Mouse (Mus musculus) mature B cell (primary cell): ENCODE measurements around the gene Lactbl1.

Experiments used
- in situ Hi-C: fragments of 300-500 bp; cut with MboI; formaldehyde crosslinking; loops from 2 replicates; pipeline ENCODE4 v1.14.3; 2019

Gene Lactbl1

DNA sequence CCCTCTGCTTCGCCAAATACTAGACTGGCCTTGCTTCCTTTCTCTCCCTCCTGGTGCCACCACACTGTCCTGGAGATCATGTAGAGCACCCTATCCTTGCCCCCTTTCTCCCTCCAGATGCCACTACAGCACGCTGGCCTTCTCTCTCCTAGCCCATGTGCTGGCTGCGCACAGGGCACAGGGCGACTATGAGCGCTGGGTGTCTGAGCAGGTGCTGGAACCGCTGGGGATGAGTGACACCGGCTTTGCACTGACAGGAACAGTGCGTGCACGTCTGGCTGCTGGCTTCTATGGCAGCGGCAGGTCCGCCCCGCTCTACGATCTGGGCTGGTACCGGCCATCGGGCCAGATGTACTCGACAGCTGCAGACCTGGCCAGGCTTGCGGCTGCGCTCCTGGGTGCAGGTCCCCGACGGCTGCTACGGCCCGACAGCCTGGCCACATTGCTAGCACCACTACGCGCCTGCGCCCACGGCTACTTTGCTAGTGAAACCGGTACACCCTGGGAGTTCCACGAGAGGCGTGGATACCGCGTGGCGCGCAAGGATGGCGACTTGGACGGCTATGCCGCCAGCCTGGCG is 14.7 kb downstream of the Lactbl1 start:
- in situ Hi-C loops: no loop called here

DNA sequence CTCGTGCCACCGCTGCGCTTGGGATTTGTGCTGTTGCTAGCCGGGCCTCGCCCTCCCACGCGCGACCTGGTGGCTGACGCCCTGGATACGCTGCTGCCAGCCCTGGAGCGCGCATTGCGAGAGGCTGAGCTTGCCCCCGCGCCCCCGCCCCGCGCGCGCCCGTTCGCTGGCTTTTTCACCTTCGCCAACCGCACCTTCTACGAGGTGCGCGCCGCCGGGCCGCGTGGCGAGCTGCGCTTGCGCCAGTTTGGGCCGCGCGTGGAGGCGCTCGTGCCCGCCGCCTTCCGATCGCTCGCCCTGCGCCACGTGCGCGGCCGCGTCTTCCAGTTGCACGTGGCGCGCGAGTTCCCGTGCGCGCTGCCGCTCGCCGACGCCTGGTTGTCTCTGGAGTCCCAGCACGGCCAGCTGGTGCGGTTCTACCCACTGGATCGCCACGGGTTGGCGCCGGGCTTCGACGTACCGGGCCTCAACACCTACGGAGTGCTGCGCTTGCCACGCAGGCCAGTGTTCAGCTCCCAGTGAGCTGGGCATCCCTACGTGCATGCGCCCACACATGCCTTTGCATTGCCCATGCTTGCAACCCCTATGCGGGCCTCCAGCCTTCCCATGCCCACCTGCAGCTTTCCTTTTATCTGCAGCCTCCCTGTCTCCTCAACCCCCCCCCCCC is 15.3 kb downstream of the Lactbl1 start:
- in situ Hi-C loops: no loop called here

DNA sequence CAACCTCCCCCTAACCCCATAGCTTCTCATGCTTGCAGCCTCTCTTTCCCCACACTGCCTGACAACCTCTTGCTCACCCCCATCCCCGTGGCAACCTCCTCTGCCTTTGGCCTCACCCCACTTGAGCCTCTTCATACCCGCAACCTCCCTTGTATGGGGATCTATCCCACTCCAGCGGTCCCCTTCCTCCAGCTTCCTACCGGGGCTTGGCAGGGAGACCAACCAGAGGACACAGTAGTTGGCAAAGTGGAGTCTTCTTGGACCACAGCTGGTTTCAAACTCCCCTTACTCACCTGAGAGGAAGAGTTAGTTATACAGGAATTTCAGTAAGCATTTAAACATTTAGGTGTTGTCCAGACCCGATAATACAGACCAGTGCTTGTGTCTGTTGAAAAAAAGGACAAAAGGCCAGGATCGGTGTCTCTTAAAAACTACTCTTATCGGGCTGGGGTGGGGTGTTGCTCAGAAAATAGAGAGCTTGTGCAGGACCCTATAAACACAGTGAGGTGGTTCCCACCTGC is 15.9 kb downstream of the Lactbl1 start:
- in situ Hi-C loops: no loop called here

DNA sequence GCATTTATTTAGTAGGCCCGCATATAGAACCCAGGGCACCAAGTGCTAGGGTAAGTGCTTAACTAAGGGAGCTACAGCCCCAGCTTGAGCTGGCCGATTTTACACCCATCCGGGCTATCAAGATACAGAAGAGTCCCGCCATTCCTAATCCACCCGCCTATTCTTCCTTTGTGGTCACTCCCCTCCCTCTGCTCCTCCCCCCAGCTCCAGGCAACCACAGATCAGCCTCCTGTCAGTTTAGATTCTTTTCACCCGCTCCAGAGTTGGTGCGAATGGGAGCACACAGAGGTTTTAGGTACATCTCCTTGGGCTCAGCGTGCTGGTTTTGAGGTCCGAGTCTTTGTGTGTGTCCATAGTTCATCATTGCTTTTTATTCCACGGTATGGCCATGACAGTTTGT is 16.5 kb downstream of the Lactbl1 start:
- in situ Hi-C loops: no loop called here

DNA sequence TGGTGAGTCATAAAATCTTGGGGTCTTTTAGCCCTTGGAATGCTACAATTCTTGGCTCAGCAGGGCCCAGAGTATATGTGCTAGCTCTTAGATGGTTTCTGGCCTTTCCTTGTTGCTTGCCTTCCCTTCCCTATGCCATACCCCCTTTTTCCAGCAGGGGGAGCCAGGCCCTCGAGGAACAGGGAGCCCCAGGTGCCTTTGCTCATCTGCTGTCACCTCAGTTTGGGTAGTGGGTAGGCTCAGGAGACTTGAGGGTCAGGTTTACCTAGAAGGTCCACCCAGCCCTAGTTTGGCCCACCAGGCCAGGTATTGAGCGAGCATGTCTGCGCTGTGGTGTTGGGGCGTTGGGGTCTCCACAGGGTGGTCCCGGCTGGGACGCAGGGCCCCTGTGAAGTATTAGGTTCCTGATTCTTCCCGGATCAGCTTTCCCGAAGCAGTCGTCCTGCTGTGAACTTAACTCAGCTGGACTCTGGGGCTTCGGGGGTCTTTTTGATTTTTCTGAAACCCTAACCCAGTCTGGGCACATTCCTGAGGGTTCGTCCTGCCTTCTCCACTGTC is 26.6 kb downstream of the Lactbl1 start:
- in situ Hi-C loops: no loop called here

DNA sequence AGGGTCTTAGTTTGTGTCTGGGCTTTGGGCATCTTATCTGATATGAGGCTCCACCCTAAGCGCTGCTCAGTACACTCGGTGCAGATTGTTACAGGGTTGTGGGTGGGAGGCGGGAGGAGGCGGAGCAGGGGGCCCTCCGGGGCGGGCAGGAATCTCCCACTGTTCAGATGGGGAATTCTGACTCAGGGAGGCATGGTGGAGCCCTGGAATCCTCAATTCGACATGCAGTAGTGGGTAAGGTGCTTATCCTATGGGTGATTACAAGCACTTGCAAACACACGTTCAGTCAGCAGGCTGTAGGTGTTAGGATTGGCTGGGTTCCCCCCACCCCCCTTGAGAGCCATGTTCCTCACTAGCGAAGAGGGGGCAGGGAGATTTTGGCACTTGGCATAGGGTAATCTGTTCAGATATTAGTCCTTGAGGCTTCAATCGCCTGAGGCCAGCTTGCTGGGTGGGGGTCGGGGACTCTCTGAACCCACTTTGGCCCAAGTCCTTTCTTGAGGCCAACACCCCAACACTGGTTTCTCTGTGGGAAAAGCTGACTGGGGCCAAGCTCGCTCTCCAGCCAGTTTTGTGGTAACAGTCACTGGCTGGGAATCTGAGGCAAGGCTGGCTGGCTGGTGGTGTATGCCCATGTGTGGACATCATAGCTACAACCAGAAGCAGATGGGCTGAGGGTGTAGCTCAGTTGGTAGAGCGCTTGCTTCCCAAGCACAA is 27.2 kb downstream of the Lactbl1 start:
- in situ Hi-C loops: no loop called here

DNA sequence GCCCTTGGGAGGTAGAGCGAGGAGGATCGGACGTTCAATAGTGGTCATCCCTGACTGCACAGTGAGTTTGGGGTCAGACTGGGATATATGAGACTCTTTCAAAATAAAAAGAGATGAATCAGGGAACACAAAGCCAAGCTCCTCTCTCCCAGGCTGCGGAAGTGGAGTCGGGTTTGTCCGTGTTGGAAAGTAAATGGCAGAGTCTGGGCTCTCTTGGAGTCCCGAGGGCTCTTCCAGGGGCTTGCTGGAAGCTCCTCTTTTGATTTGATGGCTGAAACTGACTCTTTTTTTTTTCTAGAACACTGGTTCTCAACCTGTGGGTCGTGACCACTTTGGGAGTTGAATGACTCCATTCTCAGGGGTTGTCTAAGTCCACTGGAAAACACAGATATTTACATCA is 27.8 kb downstream of the Lactbl1 start:
- in situ Hi-C loops: no loop called here

DNA sequence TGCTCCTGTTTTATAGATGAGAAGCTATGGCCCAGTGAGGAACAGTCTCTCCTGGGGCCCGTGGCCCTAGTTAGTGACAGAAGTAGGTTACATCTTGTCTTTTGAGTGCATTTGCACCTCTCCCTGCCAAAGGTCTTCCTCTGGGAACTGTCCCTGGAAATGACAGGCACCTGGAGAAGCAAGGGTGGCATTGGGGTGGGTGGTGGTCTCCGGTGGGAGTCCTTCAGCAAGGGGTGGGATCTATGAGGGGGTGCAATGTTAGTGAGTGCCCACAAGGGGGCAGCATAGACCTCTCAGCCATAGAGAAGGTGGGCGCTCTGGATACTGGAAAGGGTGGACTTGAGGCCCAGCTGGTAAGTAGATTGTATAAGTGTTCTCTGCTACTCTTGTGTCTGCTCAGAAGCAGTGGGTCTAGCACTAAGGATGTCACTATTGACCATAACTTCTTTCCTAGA is 29.0 kb downstream of the Lactbl1 start:
- in situ Hi-C loops: no loop called here

DNA sequence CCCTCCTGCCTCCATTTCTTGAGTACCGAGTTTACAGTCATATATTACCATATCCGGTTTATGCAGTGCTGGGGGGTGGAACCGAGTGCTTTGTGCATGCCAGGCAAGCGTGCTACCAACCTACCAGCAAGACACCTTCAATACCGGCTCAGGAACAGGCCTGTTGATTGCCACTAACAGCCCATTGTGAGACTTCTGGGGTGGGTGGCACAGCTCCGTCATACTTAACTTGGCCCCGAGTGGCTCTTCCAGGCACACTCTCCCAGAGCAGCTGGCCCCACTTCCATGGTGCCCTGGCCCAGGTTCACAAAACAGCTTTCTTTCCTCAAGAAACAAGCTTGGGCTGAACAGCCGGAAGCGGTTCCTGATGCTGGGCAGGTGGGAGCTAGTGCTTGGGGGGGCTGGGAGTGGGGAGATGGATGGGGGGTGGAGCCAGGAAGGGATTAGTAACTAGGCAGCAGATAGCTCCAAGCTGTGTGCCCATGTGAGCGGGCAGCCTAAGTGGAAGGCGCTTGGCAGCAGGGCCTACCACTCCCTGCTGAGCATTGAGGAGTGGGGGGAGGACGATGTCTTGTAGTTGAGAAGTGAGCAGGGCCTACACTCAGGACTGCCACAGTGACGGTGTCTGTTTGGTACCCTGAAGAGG is 29.6 kb downstream of the Lactbl1 start:
- in situ Hi-C loops: no loop called here

DNA sequence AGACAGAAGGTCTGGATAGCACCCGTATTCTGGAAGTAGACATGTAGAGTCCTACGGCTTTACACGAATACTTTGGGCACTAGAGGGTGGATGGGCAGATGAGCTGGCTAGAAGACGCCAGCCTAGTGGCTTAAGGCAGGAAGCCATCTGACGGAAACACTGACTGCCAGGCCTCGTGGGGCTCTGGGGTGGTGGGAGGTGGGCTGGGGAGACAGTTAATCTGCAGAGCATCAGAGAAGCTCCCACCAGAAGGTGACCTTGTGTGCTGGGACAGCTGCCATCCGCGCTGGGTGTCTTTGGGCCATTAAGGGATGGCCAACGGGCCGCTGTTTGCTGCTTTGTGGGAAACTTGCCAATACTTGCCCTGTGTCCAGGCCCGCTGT is 30.1 kb downstream of the Lactbl1 start:
- in situ Hi-C loops: no loop called here

DNA sequence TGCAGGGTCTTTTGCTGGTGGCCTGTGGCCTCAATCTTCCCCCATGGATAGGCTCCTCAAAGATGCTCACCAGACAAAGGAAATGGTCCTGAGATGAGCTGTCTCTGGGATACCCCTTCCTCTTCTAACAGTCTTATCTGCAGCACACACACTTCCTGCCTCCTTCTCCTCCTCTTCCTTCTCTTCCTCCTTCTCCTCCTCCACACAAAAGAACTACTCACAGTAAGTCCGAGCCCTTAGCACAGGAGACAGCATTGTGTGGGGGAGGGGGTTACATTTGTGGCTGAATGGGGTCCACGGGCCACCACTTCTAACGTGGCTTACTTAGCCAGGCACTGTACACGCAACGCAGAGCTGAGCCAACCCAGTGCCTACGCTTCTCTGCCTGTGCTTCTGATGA is 30.6 kb downstream of the Lactbl1 start:
- in situ Hi-C loops: no loop called here

DNA sequence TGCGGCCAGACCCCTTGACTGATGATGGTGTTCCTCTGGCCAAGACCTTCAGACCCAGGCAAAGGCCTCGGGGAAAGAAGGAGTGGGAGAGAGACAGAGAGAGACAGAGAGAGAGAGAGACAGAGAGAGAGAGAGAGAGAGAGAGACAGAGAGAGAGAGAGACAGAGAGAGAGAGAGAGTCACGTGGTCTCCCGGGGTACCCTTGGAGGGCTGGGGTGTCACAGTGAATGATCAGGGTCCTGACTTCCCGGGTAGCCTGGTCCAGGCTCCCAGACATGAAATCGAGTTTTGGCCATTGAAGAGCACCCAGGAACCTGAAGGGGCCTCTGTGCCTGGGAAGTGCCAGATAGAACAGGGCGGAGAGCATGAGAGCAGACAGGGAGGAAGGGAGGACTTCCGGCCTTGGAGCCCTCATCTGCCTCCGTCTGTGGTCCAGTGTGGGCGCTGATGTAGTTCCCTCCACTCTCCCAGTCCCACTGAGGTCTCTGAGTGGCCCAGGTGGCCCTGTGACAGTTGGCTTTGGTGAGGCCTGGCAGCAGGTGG is 31.3 kb downstream of the Lactbl1 start:
- in situ Hi-C loops: no loop called here

DNA sequence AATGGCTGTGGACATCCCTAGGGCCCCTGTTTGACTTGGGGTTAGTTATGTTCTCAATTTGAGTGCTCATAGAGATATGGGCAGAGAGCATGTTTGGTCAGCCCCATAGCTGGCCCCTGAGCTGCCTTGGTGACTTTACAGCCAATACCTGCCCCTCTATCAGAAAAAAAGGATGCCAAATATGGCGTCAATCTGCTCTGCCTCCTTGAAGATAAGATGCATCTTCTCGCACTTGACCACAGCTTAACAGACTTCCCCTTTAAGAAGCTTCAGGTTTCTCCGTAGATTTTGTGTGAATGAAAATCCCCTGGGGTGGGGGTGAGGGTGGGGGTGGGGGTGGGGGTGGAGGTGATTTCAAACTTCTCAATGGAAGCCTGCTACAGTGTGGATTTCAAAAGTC is 35.5 kb downstream of the Lactbl1 start:
- in situ Hi-C loops: no loop called here

DNA sequence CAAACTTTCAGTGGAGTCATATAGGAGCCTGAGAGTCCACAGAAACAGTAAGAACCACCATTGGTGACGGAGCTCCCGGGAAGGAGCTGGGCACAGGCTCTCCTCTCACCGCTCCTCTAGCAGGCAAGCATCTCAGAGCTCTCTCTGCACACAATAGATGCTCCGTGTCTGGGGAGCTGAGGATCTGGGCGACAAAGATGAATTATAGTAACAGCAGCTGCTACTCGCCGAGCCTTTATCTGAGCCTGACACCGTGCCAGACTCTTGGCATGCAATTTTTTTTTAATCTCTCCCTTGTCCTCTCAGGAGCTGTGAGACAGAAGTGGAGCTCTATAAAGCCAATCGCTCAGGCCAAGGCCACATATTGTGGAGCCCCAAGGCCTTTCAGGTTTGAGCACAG is 42.6 kb downstream of the Lactbl1 start:
- in situ Hi-C loops: no loop called here

DNA sequence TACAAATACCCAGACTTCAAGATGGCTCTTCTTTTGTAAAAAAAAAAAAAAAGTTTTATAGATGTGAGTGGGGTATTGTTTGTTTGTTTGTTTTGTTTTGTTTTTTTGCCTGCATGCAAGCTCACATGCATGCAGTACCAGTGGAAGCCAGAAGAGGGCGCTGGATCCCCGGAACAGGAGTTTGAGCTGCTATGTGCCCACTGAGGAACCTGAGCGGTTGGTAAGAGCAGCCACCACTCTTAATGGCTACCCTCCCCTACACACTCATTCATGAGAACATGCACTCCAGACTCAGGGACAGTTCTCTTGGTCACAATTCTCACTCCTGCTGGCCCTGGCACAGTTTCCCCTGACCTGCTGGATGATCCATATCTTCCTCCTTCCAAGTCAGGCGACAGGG is 43.6 kb downstream of the Lactbl1 start:
- in situ Hi-C loops: no loop called here

DNA sequence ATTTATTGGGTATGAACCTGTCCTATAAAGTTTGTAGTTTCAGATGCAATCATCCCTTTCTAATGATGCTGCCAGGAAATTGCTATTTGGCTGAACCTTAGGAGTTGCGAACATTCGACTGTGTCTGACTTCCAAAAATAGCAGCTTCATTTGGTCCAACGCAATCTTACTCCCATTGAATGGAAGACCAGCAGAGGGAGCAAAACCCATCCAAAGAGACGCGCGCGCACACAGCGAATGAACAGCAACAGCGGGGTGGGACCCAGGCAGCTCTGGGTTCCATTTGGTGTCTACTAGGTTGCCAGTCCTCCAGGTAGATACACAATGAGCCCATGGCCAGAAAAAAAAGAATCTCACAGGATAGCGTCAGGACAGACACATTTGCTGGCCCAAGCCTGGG is 45.3 kb downstream of the Lactbl1 start:
- in situ Hi-C loops: no loop called here

DNA sequence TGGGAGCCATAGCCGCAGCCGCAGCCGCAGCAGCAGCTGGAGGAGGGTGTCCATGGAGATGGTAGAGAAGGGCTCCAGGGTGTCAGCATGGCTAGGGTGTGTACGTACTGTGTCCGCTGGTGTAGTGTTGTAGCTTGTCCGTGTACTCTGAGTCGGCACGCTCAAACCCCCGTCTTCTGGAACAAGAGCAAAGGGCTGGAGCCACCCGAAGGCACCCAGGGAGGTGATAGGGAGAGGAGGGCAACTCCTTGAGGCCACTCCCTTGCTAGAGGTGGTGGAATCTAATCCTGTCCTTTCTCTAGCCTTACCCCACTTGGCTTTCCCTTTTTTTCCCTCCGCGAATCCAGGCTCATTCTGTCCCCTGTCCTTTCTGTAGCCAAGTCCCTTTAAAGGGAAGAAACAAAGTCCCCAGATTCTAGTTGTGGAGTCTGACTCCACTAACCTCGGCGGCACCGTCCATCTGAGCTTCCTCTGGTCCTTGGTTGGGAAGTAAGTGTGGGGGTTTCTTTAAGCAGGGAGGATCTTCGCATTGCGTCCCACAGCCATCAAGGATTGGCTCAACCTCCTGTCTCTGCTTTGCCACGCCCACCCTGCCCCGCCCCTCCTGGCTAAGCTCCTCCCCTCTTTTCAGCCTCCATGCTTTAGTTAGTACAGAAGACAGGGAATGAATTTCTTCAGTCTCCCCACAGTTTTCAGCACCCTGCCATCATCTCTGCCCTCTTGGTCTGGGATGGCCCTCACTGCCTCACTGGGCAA is 50.1 kb downstream of the Lactbl1 start:
- in situ Hi-C loops: no loop called here

DNA sequence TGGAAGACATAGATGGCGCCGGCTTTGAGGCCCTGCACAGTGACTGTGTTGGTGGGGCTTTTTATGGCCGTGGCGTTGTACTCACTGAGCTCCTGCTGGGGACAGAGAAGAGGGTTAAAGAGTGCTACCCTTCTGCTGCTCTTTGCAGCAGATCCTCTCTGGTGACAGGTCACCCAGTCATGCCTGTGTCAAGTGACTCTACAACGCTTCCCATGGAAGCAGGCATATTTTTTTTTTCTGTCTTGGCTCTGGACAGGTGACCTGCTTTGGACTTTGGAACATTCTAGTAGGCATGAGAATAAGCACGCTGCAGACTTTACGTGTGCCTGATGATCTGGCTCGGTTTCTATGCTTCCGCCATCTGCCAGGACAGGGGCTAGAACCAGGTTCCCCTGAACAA is 53.0 kb downstream of the Lactbl1 start:
- in situ Hi-C loops: no loop called here

DNA sequence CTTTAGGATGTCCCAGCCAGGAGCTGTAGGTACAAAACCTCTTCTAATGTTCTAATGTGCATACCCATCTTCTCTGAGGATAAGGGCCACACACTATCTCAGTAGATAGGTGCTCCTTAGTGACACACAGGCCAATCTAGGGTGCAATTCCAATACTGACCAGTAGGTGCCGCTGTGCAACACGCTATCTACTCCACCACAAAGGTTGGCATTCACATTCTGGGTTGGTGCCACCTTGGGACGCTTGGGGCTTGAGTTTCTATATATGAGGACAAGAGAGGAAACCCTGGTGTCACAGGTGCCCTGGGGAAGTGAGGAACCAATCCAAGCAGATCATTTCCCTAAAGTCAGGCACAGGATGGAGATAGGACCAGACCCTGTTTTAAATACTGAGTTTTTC is 56.1 kb downstream of the Lactbl1 start:
- in situ Hi-C loops: no loop called here

DNA sequence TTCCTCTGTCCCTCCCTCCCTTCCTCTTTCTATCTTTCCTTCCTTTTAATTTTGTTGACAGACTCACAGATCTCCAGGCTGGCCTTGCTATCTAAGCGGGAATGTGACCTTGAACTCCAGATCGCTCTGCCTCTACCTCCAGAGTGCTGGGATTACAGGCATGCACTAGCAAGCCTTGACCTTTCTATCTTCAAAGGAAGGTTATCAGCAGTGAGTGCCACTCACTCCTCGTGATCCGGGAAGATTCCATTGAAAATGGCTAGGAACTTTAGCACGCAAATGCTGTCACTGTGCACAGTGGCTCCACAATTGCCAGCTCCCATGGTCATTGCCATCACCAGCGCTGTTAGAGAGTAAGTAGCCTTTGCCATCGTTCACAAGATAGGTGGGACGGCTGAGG is 56.8 kb downstream of the Lactbl1 start:
- in situ Hi-C loops: no loop called here

DNA sequence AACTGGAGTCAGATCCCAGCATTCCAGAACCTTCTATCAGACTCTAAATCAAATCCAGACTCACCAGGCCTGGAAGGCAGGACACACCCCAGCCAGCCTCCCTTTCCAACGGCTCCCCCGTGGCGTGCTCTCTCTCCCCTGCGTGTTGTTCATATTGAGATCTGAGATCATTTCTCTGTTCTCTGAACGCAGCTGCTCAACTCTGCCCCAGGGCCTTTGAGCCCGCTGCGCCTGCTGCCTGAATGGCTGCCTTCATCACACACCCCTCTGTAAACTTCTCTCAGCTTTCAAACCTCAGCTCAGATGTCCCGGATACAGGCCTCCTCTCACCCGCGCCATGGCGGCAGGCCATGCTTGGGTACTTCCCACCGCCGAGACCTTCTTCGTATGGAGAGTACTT is 58.2 kb downstream of the Lactbl1 start:
- in situ Hi-C loops: no loop called here
